Mouse (Mus musculus): ENCODE results near the gene Mad1l1.

DNA sequence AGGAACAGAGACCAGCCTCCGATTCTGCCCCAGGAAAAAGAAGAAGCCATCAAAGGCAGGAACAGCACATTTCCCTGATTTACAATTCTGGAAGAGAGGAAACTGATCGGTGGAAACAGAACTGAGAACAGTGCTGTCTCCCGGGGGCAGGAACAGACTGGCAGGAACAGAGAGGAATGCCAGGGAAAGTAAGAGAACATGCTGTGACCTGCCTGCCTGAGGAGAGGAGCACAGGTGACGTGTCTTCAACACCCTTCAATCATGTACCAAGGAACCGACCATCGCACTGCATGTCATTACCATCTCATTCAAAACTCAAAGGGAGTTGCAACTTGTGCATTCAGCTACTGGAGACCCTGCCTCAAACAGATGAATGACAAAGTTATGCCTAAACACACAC lies 44.6 kb downstream of the Mad1l1 start:
- TF ChIP-seq CTCF (IDR thresholded peaks at IDR 0.05; ENCODE audit: control insufficient read depth, insufficient read depth, low read length), result no peak
- no peak for TF ChIP-seq POLR2A (IDR thresholded peaks at IDR 0.05; ENCODE audit: borderline replicate concordance, control insufficient read depth, low read depth, low read length)

Data from bone marrow, adult 2 months (tissue).